Mouse (Mus musculus) Muller cell, postnatal 12 days (primary cell): ENCODE measurements around the gene Pnpla5.
"Not testable (repeated sequence)": the region's sequence is repeated elsewhere in the genome, so short reads cannot be mapped to it uniquely, and the experiment has no call there.

Experiments used
- DNase-seq: peaks from one replicate; pipeline ENCODE4 v3.0.0-alpha.2; 2015; ENCODE audit errors: inconsistent ontology term

Gene Pnpla5

GRCm38 (mm10) chr15:84120612-84121011 is 2.4 kb downstream of the Pnpla5 start:
- DNase-seq: no peak

- no peak for DNase-seq
Observed at GRCm38 (mm10) chr15:84116466-84116865, 6.5 kb downstream of the Pnpla5 start.

- DNase-seq: no peak
Observed at GRCm38 (mm10) chr15:84115727-84116126, 7.2 kb downstream of the Pnpla5 start.

GRCm38 (mm10) chr15:84113873-84114272 is 9.1 kb downstream of the Pnpla5 start:
- DNase-seq: no peak

GRCm38 (mm10) chr15:84108899-84109298 is 14.1 kb downstream of the Pnpla5 start:
- peak; percentile 20 for DNase-seq

GRCm38 (mm10) chr15:84105924-84106500 is 17.0 kb downstream of the Pnpla5 start:
- DNase-seq: no peak

- peak; percentile 8 for DNase-seq
Observed at GRCm38 (mm10) chr15:84105105-84105923, 17.7 kb downstream of the Pnpla5 start, which contains the start of gene Sult4a1. Sult4a1 (minus strand) TSS chr15:84105754.

- no peak for DNase-seq
Observed at GRCm38 (mm10) chr15:84104626-84105025, 18.3 kb downstream of the Pnpla5 start.

- not testable (repeated sequence) for DNase-seq
Observed at GRCm38 (mm10) chr15:84097536-84097935, 25.4 kb downstream of the Pnpla5 start.

- no peak for DNase-seq
Observed at GRCm38 (mm10) chr15:84096051-84096450, 26.9 kb downstream of the Pnpla5 start.

GRCm38 (mm10) chr15:84094921-84095320 is 28.1 kb downstream of the Pnpla5 start:
- no peak for DNase-seq

- no peak for DNase-seq
Observed at GRCm38 (mm10) chr15:84086775-84087174, 36.2 kb downstream of the Pnpla5 start.

- DNase-seq: peak; percentile 25
Observed at GRCm38 (mm10) chr15:84086364-84086763, 36.6 kb downstream of the Pnpla5 start.

GRCm38 (mm10) chr15:84080069-84080468 is 42.9 kb downstream of the Pnpla5 start:
- DNase-seq: no peak

- DNase-seq: no peak
Observed at GRCm38 (mm10) chr15:84079519-84079918, 43.5 kb downstream of the Pnpla5 start.

- DNase-seq: no peak
Observed at GRCm38 (mm10) chr15:84078667-84079066, 44.3 kb downstream of the Pnpla5 start.

- DNase-seq: no peak
Observed at GRCm38 (mm10) chr15:84077151-84077550, 45.8 kb downstream of the Pnpla5 start.

GRCm38 (mm10) chr15:84074705-84075185 is 48.2 kb downstream of the Pnpla5 start:
- no peak for DNase-seq

- DNase-seq: peak; percentile 50
Observed at GRCm38 (mm10) chr15:84073911-84074704, 48.9 kb downstream of the Pnpla5 start.

GRCm38 (mm10) chr15:84073058-84073457 is 49.9 kb downstream of the Pnpla5 start:
- no peak for DNase-seq

- peak; percentile 57 for DNase-seq
Observed at GRCm38 (mm10) chr15:84072226-84072625, 50.7 kb downstream of the Pnpla5 start.

- DNase-seq: no peak
Observed at GRCm38 (mm10) chr15:84070116-84070676, 52.8 kb downstream of the Pnpla5 start.
